Mouse (Mus musculus): ENCODE data around the gene Smarcad1. TPM values are rescaled to one million over a fixed set of nuclear protein-coding genes. Genes with fewer than 3 reads are reported as not detected.
"Not testable (repeated sequence)": the region's sequence is repeated elsewhere in the genome, so short reads cannot be mapped to it uniquely, and the experiment has no call there.

Smarcad1 gene
- polyA plus RNA-seq, 1 experiment from 2014 or later, result 101 TPM

DNA sequence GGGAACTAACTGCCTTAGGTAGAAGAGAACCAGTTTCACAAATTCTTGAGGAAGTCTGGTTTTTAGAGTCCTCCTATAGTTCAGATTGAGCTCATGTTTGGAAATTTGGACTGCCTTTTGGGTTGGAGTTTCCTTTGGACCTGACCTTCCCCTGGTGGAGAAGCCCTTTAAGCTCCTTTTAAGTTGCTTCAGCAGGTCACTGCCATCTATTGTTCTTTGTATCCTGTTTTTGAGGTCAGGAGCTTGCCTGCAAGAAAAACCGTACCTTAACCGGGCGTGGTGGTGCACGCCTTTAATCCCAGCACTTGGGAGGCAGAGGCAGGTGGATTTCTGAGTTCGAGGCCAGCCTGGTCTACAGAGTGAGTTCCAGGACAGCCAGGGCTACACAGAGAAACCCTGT is 23.4 kb upstream of the Smarcad1 start:
- H3K4me2 ChIP-seq (ENCODE audit: low read length); H3K4me3 ChIP-seq (ENCODE audit: low read depth, low read length); H3K9ac ChIP-seq (ENCODE audit: low read length); H3K27me3 ChIP-seq (replicated peaks; ENCODE audit: control insufficient read depth, insufficient read depth, low read length); H3K27ac ChIP-seq (ENCODE audit: low read depth, low read length); H3K36me3 ChIP-seq (ENCODE audit: control insufficient read depth, insufficient read depth, low read length); H3K9me3 ChIP-seq (replicated peaks; ENCODE audit: control insufficient read depth, low read length); ATAC-seq; DNase-seq (ENCODE audit: low spot score); H3K4me1 ChIP-seq (ENCODE audit: control insufficient read depth, insufficient read depth, low read length): not testable (repeated sequence)
- 89% methylated on average over 5 of the region's 5 CpGs for WGBS

- H3K27ac ChIP-seq (ENCODE audit: low read depth, low read length), result no peak overlapping the region
- 9% methylated on average over 4 of the region's 4 CpGs for WGBS
- H3K9ac ChIP-seq (ENCODE audit: low read length), result no peak overlapping the region
- no peaks in the 10 kb centered on the region for H3K9me3 ChIP-seq (replicated peaks; ENCODE audit: control insufficient read depth, low read length)
- no peaks in the 10 kb centered on the region for H3K36me3 ChIP-seq (ENCODE audit: control insufficient read depth, insufficient read depth, low read length)
- ATAC-seq (no peak), DNase-seq (ENCODE audit: low spot score) (no peak)
- H3K4me1 ChIP-seq (ENCODE audit: control insufficient read depth, insufficient read depth, low read length), result no peaks in the 10 kb centered on the region
- no peak overlapping the region for H3K4me3 ChIP-seq (ENCODE audit: low read depth, low read length)
- no peak overlapping the region for H3K4me2 ChIP-seq (ENCODE audit: low read length)
- no peaks in the 10 kb centered on the region for H3K27me3 ChIP-seq (replicated peaks; ENCODE audit: control insufficient read depth, insufficient read depth, low read length)
These were observed 20.5 kb upstream of the Smarcad1 start for GRCm38 (mm10) chr6:65021883-65022282.

- no peaks in the 10 kb centered on the region for H3K9me3 ChIP-seq (replicated peaks; ENCODE audit: control insufficient read depth, low read length)
- no peaks in the 10 kb centered on the region for H3K36me3 ChIP-seq (ENCODE audit: control insufficient read depth, insufficient read depth, low read length)
- ATAC-seq (no peak), DNase-seq (ENCODE audit: low spot score) (no peak)
- H3K4me3 ChIP-seq (ENCODE audit: low read depth, low read length), result no peak overlapping the region
- H3K27me3 ChIP-seq (replicated peaks; ENCODE audit: control insufficient read depth, insufficient read depth, low read length), result no peaks in the 10 kb centered on the region
- H3K4me1 ChIP-seq (ENCODE audit: control insufficient read depth, insufficient read depth, low read length), result no peaks in the 10 kb centered on the region
- no peak overlapping the region for H3K27ac ChIP-seq (ENCODE audit: low read depth, low read length)
- no peak overlapping the region for H3K4me2 ChIP-seq (ENCODE audit: low read length)
- H3K9ac ChIP-seq (ENCODE audit: low read length), result no peak overlapping the region
- WGBS, result 86% methylated on average over 6 of the region's 6 CpGs
These were observed 19.3 kb upstream of the Smarcad1 start for GRCm38 (mm10) chr6:65023053-65023452.

GRCm38 (mm10) chr6:65024668-65025067 is 17.7 kb upstream of the Smarcad1 start:
- ATAC-seq (no peak), DNase-seq (ENCODE audit: low spot score) (no peak)
- Histone ChIP-seq H3K4me2 (ENCODE audit: low read length) (no peak overlapping the region), H3K27me3 (replicated peaks; ENCODE audit: control insufficient read depth, insufficient read depth, low read length) (no peaks in the 10 kb centered on the region), H3K9me3 (replicated peaks; ENCODE audit: control insufficient read depth, low read length) (no peaks in the 10 kb centered on the region), H3K36me3 (ENCODE audit: control insufficient read depth, insufficient read depth, low read length) (no peaks in the 10 kb centered on the region), H3K9ac (ENCODE audit: low read length) (no peak overlapping the region), H3K27ac (ENCODE audit: low read depth, low read length) (no peak overlapping the region), H3K4me3 (ENCODE audit: low read depth, low read length) (no peak overlapping the region), H3K4me1 (ENCODE audit: control insufficient read depth, insufficient read depth, low read length) (no peaks in the 10 kb centered on the region)
- 50% methylated on average over 2 of the region's 2 CpGs for WGBS

GRCm38 (mm10) chr6:65025130-65025529 is 17.3 kb upstream of the Smarcad1 start:
- WGBS, result 96% methylated on average over 4 of the region's 4 CpGs
- DNase-seq (ENCODE audit: low spot score), result no peak
- Histone ChIP-seq H3K9me3 (replicated peaks; ENCODE audit: control insufficient read depth, low read length) (no peaks in the 10 kb centered on the region), H3K27ac (ENCODE audit: low read depth, low read length) (no peak overlapping the region), H3K36me3 (ENCODE audit: control insufficient read depth, insufficient read depth, low read length) (no peaks in the 10 kb centered on the region), H3K9ac (ENCODE audit: low read length) (no peak overlapping the region), H3K4me2 (ENCODE audit: low read length) (no peak overlapping the region), H3K27me3 (replicated peaks; ENCODE audit: control insufficient read depth, insufficient read depth, low read length) (no peaks in the 10 kb centered on the region), H3K4me3 (ENCODE audit: low read depth, low read length) (no peak overlapping the region), H3K4me1 (ENCODE audit: control insufficient read depth, insufficient read depth, low read length) (no peaks in the 10 kb centered on the region)
- no peak for ATAC-seq

GRCm38 (mm10) chr6:65034661-65035060 is 7.7 kb upstream of the Smarcad1 start:
- no peak overlapping the region for H3K27ac ChIP-seq (ENCODE audit: low read depth, low read length)
- no peaks in the 10 kb centered on the region for H3K4me1 ChIP-seq (ENCODE audit: control insufficient read depth, insufficient read depth, low read length)
- DNase-seq (ENCODE audit: low spot score) (no peak), ATAC-seq (no peak)
- H3K9me3 ChIP-seq (replicated peaks; ENCODE audit: control insufficient read depth, low read length), result no peaks in the 10 kb centered on the region
- no peak overlapping the region for H3K9ac ChIP-seq (ENCODE audit: low read length)
- H3K4me3 ChIP-seq (ENCODE audit: low read depth, low read length), result no peak overlapping the region
- no peaks in the 10 kb centered on the region for H3K27me3 ChIP-seq (replicated peaks; ENCODE audit: control insufficient read depth, insufficient read depth, low read length)
- no peaks in the 10 kb centered on the region for H3K36me3 ChIP-seq (ENCODE audit: control insufficient read depth, insufficient read depth, low read length)
- no peak overlapping the region for H3K4me2 ChIP-seq (ENCODE audit: low read length)
- WGBS, result 83% methylated on average over 2 of the region's 2 CpGs

GRCm38 (mm10) chr6:65035469-65035868 is 6.9 kb upstream of the Smarcad1 start:
- DNase-seq (ENCODE audit: low spot score) (no peak), ATAC-seq (no peak)
- no peak overlapping the region for H3K27ac ChIP-seq (ENCODE audit: low read depth, low read length)
- no peak overlapping the region for H3K4me2 ChIP-seq (ENCODE audit: low read length)
- H3K4me3 ChIP-seq (ENCODE audit: low read depth, low read length), result no peak overlapping the region
- no peaks in the 10 kb centered on the region for H3K27me3 ChIP-seq (replicated peaks; ENCODE audit: control insufficient read depth, insufficient read depth, low read length)
- no peaks in the 10 kb centered on the region for H3K4me1 ChIP-seq (ENCODE audit: control insufficient read depth, insufficient read depth, low read length)
- H3K9ac ChIP-seq (ENCODE audit: low read length), result no peak overlapping the region
- no peaks in the 10 kb centered on the region for H3K36me3 ChIP-seq (ENCODE audit: control insufficient read depth, insufficient read depth, low read length)
- H3K9me3 ChIP-seq (replicated peaks; ENCODE audit: control insufficient read depth, low read length), result no peaks in the 10 kb centered on the region
- WGBS, result 85% methylated on average over 2 of the region's 2 CpGs

- H3K27me3 ChIP-seq (replicated peaks; ENCODE audit: control insufficient read depth, insufficient read depth, low read length), result no peaks in the 10 kb centered on the region
- H3K4me3 ChIP-seq (ENCODE audit: low read depth, low read length), result peak overlapping the region; percentile 86
- DNase-seq (ENCODE audit: low spot score), result no peak
These were observed 451 bp upstream of the Smarcad1 start for GRCm38 (mm10) chr6:65041932-65042331.

DNA sequence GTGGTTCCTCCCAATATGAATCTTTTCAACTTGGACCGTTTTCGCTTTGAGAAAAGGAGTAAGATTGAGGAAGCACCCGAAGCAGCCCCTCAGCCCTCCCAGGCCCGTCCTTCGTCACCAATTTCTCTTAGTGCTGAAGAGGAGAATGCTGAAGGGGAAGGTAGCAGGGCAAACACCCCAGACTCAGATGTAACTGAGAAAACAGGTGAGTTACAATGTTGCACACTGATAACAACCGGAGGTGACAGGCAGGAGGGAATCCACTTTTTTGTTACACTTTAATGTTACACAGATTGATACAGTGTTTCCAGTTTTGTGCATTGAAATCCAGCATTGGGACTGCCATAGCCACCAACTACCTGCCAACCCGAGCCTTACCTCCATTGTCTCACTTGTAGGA is 858 bp downstream of the Smarcad1 start:
- DNase-seq (ENCODE audit: low spot score), result no peak
- ATAC-seq, result no peak; the same call in 1 of the 2 replicates
- peak overlapping the region; percentile 99 for H3K9ac ChIP-seq (ENCODE audit: low read length)
- 6% methylated on average over 7 of the region's 7 CpGs for WGBS
- peak overlapping the region; percentile 99 for H3K27ac ChIP-seq (ENCODE audit: low read depth, low read length)
- peak overlapping the region; percentile 80 for H3K4me2 ChIP-seq (ENCODE audit: low read length)
- peaks cover 36% of the 10 kb centered on the region for H3K36me3 ChIP-seq (ENCODE audit: control insufficient read depth, insufficient read depth, low read length)
- H3K27me3 ChIP-seq (replicated peaks; ENCODE audit: control insufficient read depth, insufficient read depth, low read length), result no peaks in the 10 kb centered on the region
- peaks cover 11% of the 10 kb centered on the region for H3K4me1 ChIP-seq (ENCODE audit: control insufficient read depth, insufficient read depth, low read length)
- peak overlapping the region; percentile 86 for H3K4me3 ChIP-seq (ENCODE audit: low read depth, low read length)
- H3K9me3 ChIP-seq (replicated peaks; ENCODE audit: control insufficient read depth, low read length), result no peaks in the 10 kb centered on the region

More at GRCm38 (mm10) chr6:65041932-65042331, 451 bp upstream of the Smarcad1 start:
- peak overlapping the region; percentile 99; the same call in 1 of the 2 replicates for H3K27ac ChIP-seq (ENCODE audit: low read depth, low read length)
- peaks cover 11% of the 10 kb centered on the region for H3K4me1 ChIP-seq (ENCODE audit: control insufficient read depth, insufficient read depth, low read length)
- WGBS, result 35% methylated on average over 10 of the region's 10 CpGs
- H3K9ac ChIP-seq (ENCODE audit: low read length), result peak overlapping the region; percentile 99
- peak; percentile 29 for ATAC-seq
- H3K4me2 ChIP-seq (ENCODE audit: low read length), result peak overlapping the region; percentile 80
- H3K9me3 ChIP-seq (replicated peaks; ENCODE audit: control insufficient read depth, low read length), result no peaks in the 10 kb centered on the region
- H3K36me3 ChIP-seq (ENCODE audit: control insufficient read depth, insufficient read depth, low read length), result peaks cover 31% of the 10 kb centered on the region
